Mouse (Mus musculus): ENCODE data around the gene Myo1f.

Myo1f gene

GRCm38 (mm10) chr17:33523918-33524755 is 31.4 kb upstream of the Myo1f start, which contains the start of gene Adamts10:
Adamts10 (plus strand) TSS chr17:33524204.
- peaks cover 5% of the 10 kb centered on the region for H3K27me3 ChIP-seq (ENCODE audit: insufficient read depth, low read length)
- peaks cover 4% of the 10 kb centered on the region; the same call in 1 of the 2 replicates for H3K36me3 ChIP-seq (ENCODE audit: insufficient read depth, low read length)
- H3K9me3 ChIP-seq (ENCODE audit: low read length) = no peaks in the 10 kb centered on the region
- TF ChIP-seq NANOG (IDR thresholded peaks at IDR 0.05; ENCODE audit: borderline replicate concordance, low read length) (no peak), POU5F1 (IDR thresholded peaks at IDR 0.05; ENCODE audit: borderline replicate concordance, low read length) (no peak), CTCF (conservative IDR thresholded peaks at IDR 0.05; ENCODE audit: low read length) (no peak)
- H3K4me1 ChIP-seq (replicated peaks; ENCODE audit: low read depth, low read length) = peaks cover 52% of the 10 kb centered on the region
- peak within 1 kb of the TSS; percentile 83 for H3K4me3 ChIP-seq (replicated peaks; ENCODE audit: low read length)

GRCm38 (mm10) chr17:33524806-33525373 is 30.6 kb upstream of the Myo1f start:
- TF ChIP-seq CTCF (conservative IDR thresholded peaks at IDR 0.05; ENCODE audit: low read length) = no peak
- no peak for TF ChIP-seq NANOG (IDR thresholded peaks at IDR 0.05; ENCODE audit: borderline replicate concordance, low read length)
- no peak for TF ChIP-seq POU5F1 (IDR thresholded peaks at IDR 0.05; ENCODE audit: borderline replicate concordance, low read length)
- Histone ChIP-seq H3K27me3 (ENCODE audit: insufficient read depth, low read length) (peaks cover 5% of the 10 kb centered on the region), H3K36me3 (ENCODE audit: insufficient read depth, low read length) (peaks cover 12% of the 10 kb centered on the region), H3K4me3 (replicated peaks; ENCODE audit: low read length) (peak overlapping the region; percentile 83), H3K4me1 (replicated peaks; ENCODE audit: low read depth, low read length) (peaks cover 50% of the 10 kb centered on the region), H3K9me3 (ENCODE audit: low read length) (no peaks in the 10 kb centered on the region)

- Histone ChIP-seq H3K36me3 (ENCODE audit: insufficient read depth, low read length) (peaks cover 27% of the 10 kb centered on the region), H3K9me3 (ENCODE audit: low read length) (peaks cover 5% of the 10 kb centered on the region; the same call in 1 of the 2 replicates), H3K4me3 (replicated peaks; ENCODE audit: low read length) (no peak overlapping the region), H3K27me3 (ENCODE audit: insufficient read depth, low read length) (peaks cover 5% of the 10 kb centered on the region), H3K4me1 (replicated peaks; ENCODE audit: low read depth, low read length) (peaks cover 50% of the 10 kb centered on the region)
- no peak for TF ChIP-seq NANOG (IDR thresholded peaks at IDR 0.05; ENCODE audit: borderline replicate concordance, low read length)
- TF ChIP-seq CTCF (conservative IDR thresholded peaks at IDR 0.05; ENCODE audit: low read length) = no peak
- TF ChIP-seq POU5F1 (IDR thresholded peaks at IDR 0.05; ENCODE audit: borderline replicate concordance, low read length) = no peak
Measured at GRCm38 (mm10) chr17:33526506-33526905, 29.0 kb upstream of the Myo1f start.

- peaks cover 26% of the 10 kb centered on the region for H3K36me3 ChIP-seq (ENCODE audit: insufficient read depth, low read length)
- no peaks in the 10 kb centered on the region for H3K9me3 ChIP-seq (ENCODE audit: low read length)
- H3K4me3 ChIP-seq (replicated peaks; ENCODE audit: low read length) = no peak overlapping the region
- no peaks in the 10 kb centered on the region for H3K27me3 ChIP-seq (ENCODE audit: insufficient read depth, low read length)
- no peaks in the 10 kb centered on the region for H3K4me1 ChIP-seq (replicated peaks; ENCODE audit: low read depth, low read length)
- TF ChIP-seq POU5F1 (IDR thresholded peaks at IDR 0.05; ENCODE audit: borderline replicate concordance, low read length) (no peak), NANOG (IDR thresholded peaks at IDR 0.05; ENCODE audit: borderline replicate concordance, low read length) (no peak), CTCF (conservative IDR thresholded peaks at IDR 0.05; ENCODE audit: low read length) (peak; percentile 77)
Measured at GRCm38 (mm10) chr17:33539106-33539675, 16.3 kb upstream of the Myo1f start.

- TF ChIP-seq NANOG (IDR thresholded peaks at IDR 0.05; ENCODE audit: borderline replicate concordance, low read length) = no peak
- TF ChIP-seq POU5F1 (IDR thresholded peaks at IDR 0.05; ENCODE audit: borderline replicate concordance, low read length) = no peak
- no peak for TF ChIP-seq CTCF (conservative IDR thresholded peaks at IDR 0.05; ENCODE audit: low read length)
- no peaks in the 10 kb centered on the region for H3K4me1 ChIP-seq (replicated peaks; ENCODE audit: low read depth, low read length)
- H3K4me3 ChIP-seq (replicated peaks; ENCODE audit: low read length) = no peak overlapping the region
- H3K9me3 ChIP-seq (ENCODE audit: low read length) = no peaks in the 10 kb centered on the region
- peaks cover 31% of the 10 kb centered on the region for H3K36me3 ChIP-seq (ENCODE audit: insufficient read depth, low read length)
- no peaks in the 10 kb centered on the region for H3K27me3 ChIP-seq (ENCODE audit: insufficient read depth, low read length)
Measured at GRCm38 (mm10) chr17:33539878-33540277, 15.6 kb upstream of the Myo1f start.

GRCm38 (mm10) chr17:33549212-33549611 is 6.3 kb upstream of the Myo1f start:
- H3K27me3 ChIP-seq (ENCODE audit: insufficient read depth, low read length) = no peaks in the 10 kb centered on the region

GRCm38 (mm10) chr17:33550388-33550787 is 5.1 kb upstream of the Myo1f start:
- Histone ChIP-seq H3K4me1 (replicated peaks; ENCODE audit: low read depth, low read length) (peaks cover 22% of the 10 kb centered on the region), H3K27me3 (ENCODE audit: insufficient read depth, low read length) (no peaks in the 10 kb centered on the region), H3K4me3 (replicated peaks; ENCODE audit: low read length) (no peak overlapping the region), H3K9me3 (ENCODE audit: low read length) (no peaks in the 10 kb centered on the region), H3K36me3 (ENCODE audit: insufficient read depth, low read length) (peaks cover 21% of the 10 kb centered on the region)
- TF ChIP-seq POU5F1 (IDR thresholded peaks at IDR 0.05; ENCODE audit: borderline replicate concordance, low read length) (no peak), NANOG (IDR thresholded peaks at IDR 0.05; ENCODE audit: borderline replicate concordance, low read length) (no peak), CTCF (conservative IDR thresholded peaks at IDR 0.05; ENCODE audit: low read length) (no peak)

More at GRCm38 (mm10) chr17:33549212-33549611, 6.3 kb upstream of the Myo1f start:
- H3K36me3 ChIP-seq (ENCODE audit: insufficient read depth, low read length) = peaks cover 29% of the 10 kb centered on the region
- no peak overlapping the region for H3K4me3 ChIP-seq (replicated peaks; ENCODE audit: low read length)
- TF ChIP-seq CTCF (conservative IDR thresholded peaks at IDR 0.05; ENCODE audit: low read length) = no peak
- TF ChIP-seq NANOG (IDR thresholded peaks at IDR 0.05; ENCODE audit: borderline replicate concordance, low read length) = no peak
- TF ChIP-seq POU5F1 (IDR thresholded peaks at IDR 0.05; ENCODE audit: borderline replicate concordance, low read length) = no peak
- peaks cover 22% of the 10 kb centered on the region for H3K4me1 ChIP-seq (replicated peaks; ENCODE audit: low read depth, low read length)
- H3K9me3 ChIP-seq (ENCODE audit: low read length) = no peaks in the 10 kb centered on the region

GRCm38 (mm10) chr17:33552113-33552512 is 3.4 kb upstream of the Myo1f start:
- Histone ChIP-seq H3K4me1 (replicated peaks; ENCODE audit: low read depth, low read length) (peaks cover 22% of the 10 kb centered on the region), H3K9me3 (ENCODE audit: low read length) (no peaks in the 10 kb centered on the region), H3K4me3 (replicated peaks; ENCODE audit: low read length) (no peak overlapping the region), H3K27me3 (ENCODE audit: insufficient read depth, low read length) (peaks cover 12% of the 10 kb centered on the region), H3K36me3 (ENCODE audit: insufficient read depth, low read length) (peaks cover 16% of the 10 kb centered on the region)
- TF ChIP-seq POU5F1 (IDR thresholded peaks at IDR 0.05; ENCODE audit: borderline replicate concordance, low read length) = no peak

All from E14TG2a.4 (cell line).